Mouse (Mus musculus) CD4-positive, CD25-positive, alpha-beta regulatory T cell, adult 2 months (primary cell): ENCODE results near the gene Ncln.

Source experiments
- DNase-seq: peaks from one replicate; pipeline ENCODE4 v3.0.0-alpha.2; 2012; ENCODE audit warnings: low read depth, low spot score

Ncln gene

GRCm38 (mm10) chr10:81513798-81514197 is 17.6 kb upstream of the Ncln start:
- no peak for DNase-seq

- peak; percentile 85 for DNase-seq
Measured at GRCm38 (mm10) chr10:81510246-81510810, 14.1 kb upstream of the Ncln start.

GRCm38 (mm10) chr10:81507691-81508489 is 11.7 kb upstream of the Ncln start:
- peak; percentile 81 for DNase-seq

- no peak for DNase-seq
Measured at GRCm38 (mm10) chr10:81507095-81507494, 10.9 kb upstream of the Ncln start.

GRCm38 (mm10) chr10:81505016-81505664 is 8.9 kb upstream of the Ncln start:
- peak; percentile 54 for DNase-seq

GRCm38 (mm10) chr10:81502658-81503057 is 6.5 kb upstream of the Ncln start:
- DNase-seq = peak; percentile 94

GRCm38 (mm10) chr10:81501863-81502262 is 5.7 kb upstream of the Ncln start:
- no peak for DNase-seq

GRCm38 (mm10) chr10:81500032-81500431 is 3.8 kb upstream of the Ncln start, which contains the start of gene S1pr4:
TSS of gene S1pr4 (minus strand) at chr10:81500132.
- DNase-seq = no peak

GRCm38 (mm10) chr10:81499250-81499901 is 3.2 kb upstream of the Ncln start:
- peak; percentile 84 for DNase-seq

GRCm38 (mm10) chr10:81498316-81499249 is 2.4 kb upstream of the Ncln start:
- DNase-seq = peak; percentile 53

GRCm38 (mm10) chr10:81497401-81498270 is 1.4 kb upstream of the Ncln start:
- DNase-seq = no peak

GRCm38 (mm10) chr10:81496969-81497368 is 777 bp upstream of the Ncln start:
- DNase-seq = no peak

- no peak for DNase-seq
Measured at GRCm38 (mm10) chr10:81495616-81496263, 452 bp downstream of the Ncln start.

- no peak for DNase-seq
Measured at GRCm38 (mm10) chr10:81495151-81495550, 1.0 kb downstream of the Ncln start.

GRCm38 (mm10) chr10:81494260-81495041 is 1.7 kb downstream of the Ncln start:
- DNase-seq = no peak

- DNase-seq = peak; percentile 57
Measured at GRCm38 (mm10) chr10:81493601-81494220, 2.5 kb downstream of the Ncln start.

- no peak for DNase-seq
Measured at GRCm38 (mm10) chr10:81492606-81493240, 3.5 kb downstream of the Ncln start.

GRCm38 (mm10) chr10:81491018-81491417 is 5.2 kb downstream of the Ncln start:
- no peak for DNase-seq
